Mouse (Mus musculus): ENCODE results near the gene Phlpp1. TPM values are rescaled to one million over a fixed set of nuclear protein-coding genes. Genes with fewer than 3 reads are reported as not detected.

Gene Phlpp1
- 3.0 and 3.5 TPM in 2 replicates for polyA plus RNA-seq (2015; fragmentation: Nextera tagmentation; extraction: Ambion mirVana)

DNA sequence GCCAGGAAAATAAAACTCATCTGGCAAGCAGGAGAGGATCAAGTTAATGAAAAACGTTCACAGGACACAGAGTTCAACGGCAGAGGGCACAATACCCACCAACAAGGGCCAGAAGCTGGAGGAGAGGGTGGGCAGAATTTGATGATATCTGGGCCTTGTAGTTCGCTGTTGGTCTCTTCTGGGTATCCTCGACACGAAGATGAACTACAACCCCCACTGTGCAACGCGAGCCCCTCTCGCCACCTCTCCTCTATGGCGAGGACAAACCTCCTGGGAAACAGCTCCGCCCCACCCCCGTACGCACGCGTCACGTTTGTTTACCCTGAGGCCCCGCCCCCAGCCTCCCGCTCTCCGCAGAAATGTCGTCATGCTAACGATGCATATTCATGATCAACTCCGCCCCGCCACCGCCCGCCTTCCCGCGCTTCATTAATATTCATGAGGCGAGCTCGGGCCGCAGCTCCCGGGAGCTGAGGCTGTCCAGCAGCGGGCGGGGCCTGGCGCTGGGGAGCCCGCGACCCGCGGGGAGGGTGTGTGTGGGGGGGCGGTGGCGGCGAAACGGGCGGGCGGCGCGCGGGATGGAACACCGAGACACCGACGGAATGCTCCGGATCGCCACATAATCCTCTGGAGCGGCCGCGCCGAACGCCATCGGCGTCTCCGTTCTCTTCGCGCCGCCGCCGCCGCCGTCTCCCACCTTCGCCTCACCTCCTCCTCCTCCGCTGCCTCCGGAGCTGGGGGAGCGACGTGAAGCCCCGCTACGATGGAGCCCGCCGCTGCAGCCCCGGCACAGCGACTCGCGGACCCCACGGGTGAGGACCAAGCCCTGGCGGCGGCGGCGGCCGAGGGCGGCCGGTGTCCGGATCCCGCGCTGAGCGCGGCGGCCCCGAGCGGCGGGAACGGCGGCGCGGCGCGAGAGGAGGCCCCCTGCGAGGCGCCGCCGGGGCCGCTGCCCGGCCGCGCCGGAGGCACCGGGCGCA is at the start of gene Phlpp1:
Phlpp1 (plus strand) TSS at position 512 of the 980 bp plus-strand sequence.
- Histone ChIP-seq H3K27ac (peak within 1 kb of the TSS; percentile 89), H3K4me2 (peak within 1 kb of the TSS; percentile 83), H3K36me3 (no peaks in the 10 kb centered on the region), H3K9me3 (no peaks in the 10 kb centered on the region), H3K4me1 (peaks cover 8% of the 10 kb centered on the region; the same call in 1 of the 2 replicates), H3K27me3 (replicated peaks) (no peaks in the 10 kb centered on the region), H3K4me3 (replicated peaks) (peak within 1 kb of the TSS; percentile 81), H3K9ac (peak within 1 kb of the TSS; percentile 84)
- WGBS, result under 1% methylated on average over 91 of the region's 113 CpGs
- peak; percentile 99 for ATAC-seq (ENCODE audit: insufficient read depth, low FRiP score, low read depth)

DNA sequence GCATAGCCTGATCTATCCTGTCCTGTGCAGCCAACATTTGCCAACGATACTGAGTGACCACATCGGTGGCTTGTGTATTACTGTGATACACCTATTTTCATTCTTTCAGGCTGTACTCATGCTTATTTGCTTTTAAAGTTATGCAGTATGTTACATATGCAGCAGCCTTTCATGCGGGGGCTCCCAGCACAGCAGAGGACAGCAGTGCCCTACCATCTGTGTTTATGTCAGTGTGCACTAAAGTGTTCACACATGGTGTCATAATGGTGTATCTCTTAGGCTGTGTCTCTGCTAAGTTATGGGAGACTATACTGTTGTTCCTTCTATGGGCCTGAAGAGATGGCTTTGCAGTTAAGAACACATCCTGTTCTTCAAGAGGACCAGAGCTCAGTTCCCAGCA is 45.0 kb upstream of the Phlpp1 start:
- H3K27me3 ChIP-seq (replicated peaks), result no peaks in the 10 kb centered on the region
- no peaks in the 10 kb centered on the region for H3K9me3 ChIP-seq
- no peak overlapping the region for H3K4me3 ChIP-seq (replicated peaks)
- H3K4me2 ChIP-seq, result no peak overlapping the region
- H3K27ac ChIP-seq, result no peak overlapping the region
- no peaks in the 10 kb centered on the region for H3K36me3 ChIP-seq
- no peaks in the 10 kb centered on the region for H3K4me1 ChIP-seq
- H3K9ac ChIP-seq, result no peak overlapping the region
- WGBS, result 93% methylated on average over 3 of the region's 3 CpGs
- no peak for ATAC-seq (ENCODE audit: insufficient read depth, low FRiP score, low read depth)

DNA sequence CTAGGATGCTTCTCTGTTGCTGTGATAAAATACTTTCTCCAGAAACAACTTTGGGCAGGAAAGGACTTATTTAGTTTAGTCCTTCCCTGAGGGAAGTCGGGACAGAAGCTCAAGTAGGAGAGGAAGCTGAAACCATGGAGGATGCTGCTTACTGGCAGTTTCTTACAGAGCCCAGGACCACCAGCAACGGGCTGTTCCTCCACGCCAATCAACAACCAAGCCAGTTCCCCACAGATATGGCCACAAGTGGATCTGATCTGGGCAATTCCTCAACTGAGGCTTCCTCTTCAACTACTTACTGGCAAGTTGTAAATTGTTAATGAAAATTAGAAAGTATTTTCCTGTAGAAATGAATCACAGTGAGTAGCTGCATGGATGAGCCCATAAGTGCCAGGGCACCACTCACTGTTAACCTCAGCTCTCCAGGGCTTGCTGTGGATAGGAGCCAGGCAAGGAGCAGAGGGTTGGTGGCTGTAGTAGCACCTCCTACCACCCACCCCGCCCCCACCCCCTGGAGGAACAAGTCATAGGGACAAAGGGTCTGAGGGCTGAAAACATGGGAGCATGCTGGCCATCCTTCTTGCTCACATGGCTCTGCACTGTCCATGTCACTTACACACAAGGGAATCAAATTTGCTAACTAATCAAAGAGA is 39.7 kb upstream of the Phlpp1 start:
- Histone ChIP-seq H3K36me3 (no peaks in the 10 kb centered on the region), H3K9me3 (no peaks in the 10 kb centered on the region), H3K4me3 (replicated peaks) (no peak overlapping the region), H3K27ac (no peak overlapping the region), H3K9ac (no peak overlapping the region), H3K4me2 (no peak overlapping the region), H3K27me3 (replicated peaks) (no peaks in the 10 kb centered on the region), H3K4me1 (no peaks in the 10 kb centered on the region)
- WGBS, result 58% methylated on average over 4 of the region's 4 CpGs
- ATAC-seq (ENCODE audit: insufficient read depth, low FRiP score, low read depth), result no peak

DNA sequence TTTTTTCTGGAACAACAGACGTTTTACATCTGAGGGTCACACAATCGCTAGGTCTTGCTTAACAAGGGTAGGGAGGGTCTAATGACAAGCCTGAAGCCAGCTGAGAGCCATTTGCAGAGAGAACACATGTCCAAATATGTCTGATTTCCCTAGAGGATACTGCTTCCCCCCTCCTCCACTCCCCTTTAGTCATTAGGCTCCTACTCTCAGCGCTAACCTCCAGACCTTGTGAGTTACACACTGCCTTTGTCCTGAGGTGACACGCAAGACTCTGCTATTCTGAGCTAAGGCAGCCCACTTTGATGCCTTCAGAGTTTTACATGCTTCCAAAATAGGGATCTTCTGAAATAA is 39.2 kb upstream of the Phlpp1 start:
- Histone ChIP-seq H3K27me3 (replicated peaks) (no peaks in the 10 kb centered on the region), H3K4me3 (replicated peaks) (no peak overlapping the region), H3K9ac (no peak overlapping the region), H3K4me2 (no peak overlapping the region), H3K9me3 (no peaks in the 10 kb centered on the region), H3K4me1 (no peaks in the 10 kb centered on the region), H3K36me3 (no peaks in the 10 kb centered on the region), H3K27ac (no peak overlapping the region)
- 66% methylated on average over 4 of the region's 4 CpGs for WGBS
- ATAC-seq (ENCODE audit: insufficient read depth, low FRiP score, low read depth), result no peak

DNA sequence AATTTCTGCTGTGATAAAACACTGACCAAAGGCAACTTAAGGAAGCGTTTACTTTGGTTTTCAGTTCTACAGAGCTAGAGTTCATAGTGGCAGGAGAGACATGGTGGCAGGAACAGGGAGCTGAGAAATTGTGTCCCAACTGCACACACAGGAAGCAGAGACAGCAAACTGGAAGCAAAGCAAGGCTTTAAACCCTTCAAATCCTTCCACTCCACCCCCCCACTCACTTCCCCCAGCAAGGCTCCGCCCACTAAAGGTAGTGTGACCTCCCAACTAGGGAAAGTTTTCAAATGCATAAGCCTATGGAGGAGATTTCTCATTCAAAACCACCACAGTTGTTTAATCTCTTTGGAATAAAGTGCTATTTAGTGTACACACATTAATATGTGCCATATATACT is 32.9 kb upstream of the Phlpp1 start:
- WGBS, result 93% methylated on average over 2 of the region's 2 CpGs
- Histone ChIP-seq H3K9ac (no peak overlapping the region), H3K27ac (no peak overlapping the region), H3K27me3 (replicated peaks) (no peaks in the 10 kb centered on the region), H3K4me2 (no peak overlapping the region), H3K36me3 (no peaks in the 10 kb centered on the region), H3K4me3 (replicated peaks) (no peak overlapping the region), H3K9me3 (no peaks in the 10 kb centered on the region), H3K4me1 (no peaks in the 10 kb centered on the region)
- ATAC-seq (ENCODE audit: insufficient read depth, low FRiP score, low read depth), result no peak

DNA sequence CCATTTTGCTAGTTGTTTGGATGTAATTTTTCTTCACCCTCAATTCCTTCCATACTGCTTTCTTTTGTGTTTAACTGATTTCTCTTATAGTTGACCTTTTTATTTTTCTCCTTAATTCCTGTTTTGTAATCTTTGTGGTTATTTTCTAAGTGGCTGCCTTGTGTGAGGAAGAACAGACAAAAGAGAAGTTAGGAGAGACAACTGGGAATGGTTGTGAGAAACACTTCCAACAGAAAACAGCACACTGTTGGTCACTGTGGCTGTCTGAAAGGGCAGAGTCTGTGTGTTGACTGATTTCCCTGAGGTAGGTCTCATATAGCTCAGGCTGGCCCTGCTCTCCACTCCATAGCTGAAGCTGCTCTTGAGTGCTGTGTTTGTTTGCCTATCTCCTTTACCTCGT is 32.4 kb upstream of the Phlpp1 start:
- H3K36me3 ChIP-seq, result no peaks in the 10 kb centered on the region
- no peak overlapping the region for H3K4me2 ChIP-seq
- no peak for ATAC-seq (ENCODE audit: insufficient read depth, low FRiP score, low read depth)
- H3K27ac ChIP-seq, result no peak overlapping the region
- H3K27me3 ChIP-seq (replicated peaks), result no peaks in the 10 kb centered on the region
- H3K4me1 ChIP-seq, result no peaks in the 10 kb centered on the region
- H3K9me3 ChIP-seq, result no peaks in the 10 kb centered on the region
- WGBS, result 65% methylated on average over 1 of the region's 1 CpGs
- H3K9ac ChIP-seq, result no peak overlapping the region
- no peak overlapping the region for H3K4me3 ChIP-seq (replicated peaks)

DNA sequence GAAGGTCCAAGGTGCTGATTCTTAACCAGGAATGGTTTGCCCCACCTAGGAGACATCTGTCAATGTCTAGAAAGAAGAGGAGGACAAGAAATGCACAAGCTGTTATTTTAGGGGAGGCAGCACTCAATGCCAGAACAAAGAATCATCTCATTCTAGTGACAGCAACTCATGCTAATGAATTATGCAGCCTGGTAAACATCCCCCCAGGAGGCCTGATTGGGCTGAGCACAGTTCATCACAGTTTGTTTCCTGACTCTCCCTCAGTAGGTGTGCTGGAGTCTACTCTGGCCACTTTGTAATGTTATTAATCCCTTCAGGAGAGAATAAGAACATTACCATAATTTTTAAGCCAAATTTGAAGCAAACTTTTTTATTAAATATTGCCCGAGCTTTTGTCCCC is 29.5 kb upstream of the Phlpp1 start:
- Histone ChIP-seq H3K4me2 (no peak overlapping the region), H3K27ac (no peak overlapping the region), H3K4me1 (no peaks in the 10 kb centered on the region), H3K9ac (no peak overlapping the region), H3K4me3 (replicated peaks) (no peak overlapping the region), H3K9me3 (no peaks in the 10 kb centered on the region), H3K36me3 (no peaks in the 10 kb centered on the region), H3K27me3 (replicated peaks) (no peaks in the 10 kb centered on the region)
- 73% methylated on average over 1 of the region's 1 CpGs for WGBS
- no peak for ATAC-seq (ENCODE audit: insufficient read depth, low FRiP score, low read depth)

DNA sequence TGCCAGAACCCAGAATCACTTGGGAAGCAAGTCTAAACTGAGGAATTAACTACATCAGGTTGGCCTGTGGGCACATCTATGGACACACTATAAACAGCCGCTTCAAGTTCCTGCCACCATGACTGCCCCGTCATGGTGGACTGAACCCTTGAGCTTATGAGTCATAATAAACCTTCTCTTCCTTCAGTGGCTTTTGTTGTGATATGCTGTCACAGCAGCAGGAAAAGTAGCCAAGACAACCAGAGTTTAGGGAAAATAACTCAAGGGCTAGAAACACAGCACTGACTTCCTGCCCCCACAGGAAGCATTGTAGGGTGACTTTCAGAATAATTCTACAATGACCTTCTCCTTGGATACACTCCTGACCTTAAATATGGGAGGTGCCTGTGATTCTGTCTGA is 27.0 kb upstream of the Phlpp1 start:
- Histone ChIP-seq H3K27ac (no peak overlapping the region), H3K36me3 (no peaks in the 10 kb centered on the region), H3K9ac (no peak overlapping the region), H3K9me3 (no peaks in the 10 kb centered on the region), H3K27me3 (replicated peaks) (no peaks in the 10 kb centered on the region), H3K4me3 (replicated peaks) (no peak overlapping the region), H3K4me1 (no peaks in the 10 kb centered on the region), H3K4me2 (no peak overlapping the region)
- 94% methylated on average over 2 of the region's 2 CpGs for WGBS
- no peak for ATAC-seq (ENCODE audit: insufficient read depth, low FRiP score, low read depth)

DNA sequence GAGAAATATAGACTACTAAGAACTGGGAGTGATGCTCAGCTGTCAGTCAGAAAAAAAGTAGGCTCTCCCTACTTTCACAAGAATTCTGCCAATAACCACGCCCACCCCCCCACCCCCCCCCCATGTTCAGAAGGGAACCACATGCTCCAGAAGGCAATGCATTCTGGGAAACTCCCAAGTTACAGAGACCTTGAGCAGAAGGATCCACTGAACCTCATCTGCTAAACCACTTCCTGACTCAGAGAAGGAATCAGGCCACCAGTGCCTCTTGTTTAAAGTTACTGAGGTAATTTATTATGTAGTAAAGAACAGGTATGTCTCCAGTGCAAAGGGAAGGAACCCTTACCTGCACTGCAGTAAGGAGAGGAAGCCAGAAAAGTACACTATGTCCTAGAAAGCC is 26.5 kb upstream of the Phlpp1 start:
- no peak overlapping the region for H3K9ac ChIP-seq
- no peak overlapping the region for H3K4me2 ChIP-seq
- no peak overlapping the region for H3K27ac ChIP-seq
- no peaks in the 10 kb centered on the region for H3K27me3 ChIP-seq (replicated peaks)
- H3K4me3 ChIP-seq (replicated peaks), result no peak overlapping the region
- 54% methylated on average over 1 of the region's 1 CpGs for WGBS
- H3K36me3 ChIP-seq, result no peaks in the 10 kb centered on the region
- no peaks in the 10 kb centered on the region for H3K9me3 ChIP-seq
- H3K4me1 ChIP-seq, result no peaks in the 10 kb centered on the region
- ATAC-seq (ENCODE audit: insufficient read depth, low FRiP score, low read depth), result no peak

DNA sequence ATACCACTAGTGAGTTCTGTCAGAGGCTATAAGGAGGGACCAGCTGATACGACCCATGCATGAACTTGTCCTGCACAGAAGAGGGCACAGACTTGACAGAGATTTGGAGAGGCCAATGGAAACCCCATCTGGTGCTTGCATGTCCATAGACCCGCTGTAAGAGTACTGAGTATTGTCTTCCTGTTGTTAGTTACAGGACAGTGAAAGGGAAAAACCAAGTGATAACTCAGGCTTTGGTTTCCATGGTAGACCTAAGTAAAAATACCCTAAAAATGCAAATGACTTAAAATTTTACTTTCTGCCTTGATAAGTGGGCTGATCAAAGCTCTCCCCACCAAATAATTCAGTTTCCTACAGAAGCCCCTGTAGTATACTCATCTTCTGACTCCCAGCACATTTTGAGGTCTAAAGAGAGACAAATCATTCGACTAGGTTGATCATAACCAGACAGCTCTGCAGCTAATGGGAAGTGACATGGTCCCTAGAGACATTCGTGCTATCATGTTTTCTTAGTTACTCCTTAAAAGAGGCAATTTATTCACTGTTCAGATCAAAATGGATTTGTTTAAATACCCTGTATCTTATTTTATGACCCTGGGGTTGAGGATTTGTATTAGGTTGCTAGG is 25.9 kb upstream of the Phlpp1 start:
- Histone ChIP-seq H3K4me3 (replicated peaks) (no peak overlapping the region), H3K9me3 (no peaks in the 10 kb centered on the region), H3K9ac (no peak overlapping the region), H3K4me1 (no peaks in the 10 kb centered on the region), H3K27ac (no peak overlapping the region), H3K36me3 (no peaks in the 10 kb centered on the region), H3K4me2 (no peak overlapping the region), H3K27me3 (replicated peaks) (no peaks in the 10 kb centered on the region)
- WGBS, result 84% methylated on average over 4 of the region's 4 CpGs
- ATAC-seq (ENCODE audit: insufficient read depth, low FRiP score, low read depth), result no peak

DNA sequence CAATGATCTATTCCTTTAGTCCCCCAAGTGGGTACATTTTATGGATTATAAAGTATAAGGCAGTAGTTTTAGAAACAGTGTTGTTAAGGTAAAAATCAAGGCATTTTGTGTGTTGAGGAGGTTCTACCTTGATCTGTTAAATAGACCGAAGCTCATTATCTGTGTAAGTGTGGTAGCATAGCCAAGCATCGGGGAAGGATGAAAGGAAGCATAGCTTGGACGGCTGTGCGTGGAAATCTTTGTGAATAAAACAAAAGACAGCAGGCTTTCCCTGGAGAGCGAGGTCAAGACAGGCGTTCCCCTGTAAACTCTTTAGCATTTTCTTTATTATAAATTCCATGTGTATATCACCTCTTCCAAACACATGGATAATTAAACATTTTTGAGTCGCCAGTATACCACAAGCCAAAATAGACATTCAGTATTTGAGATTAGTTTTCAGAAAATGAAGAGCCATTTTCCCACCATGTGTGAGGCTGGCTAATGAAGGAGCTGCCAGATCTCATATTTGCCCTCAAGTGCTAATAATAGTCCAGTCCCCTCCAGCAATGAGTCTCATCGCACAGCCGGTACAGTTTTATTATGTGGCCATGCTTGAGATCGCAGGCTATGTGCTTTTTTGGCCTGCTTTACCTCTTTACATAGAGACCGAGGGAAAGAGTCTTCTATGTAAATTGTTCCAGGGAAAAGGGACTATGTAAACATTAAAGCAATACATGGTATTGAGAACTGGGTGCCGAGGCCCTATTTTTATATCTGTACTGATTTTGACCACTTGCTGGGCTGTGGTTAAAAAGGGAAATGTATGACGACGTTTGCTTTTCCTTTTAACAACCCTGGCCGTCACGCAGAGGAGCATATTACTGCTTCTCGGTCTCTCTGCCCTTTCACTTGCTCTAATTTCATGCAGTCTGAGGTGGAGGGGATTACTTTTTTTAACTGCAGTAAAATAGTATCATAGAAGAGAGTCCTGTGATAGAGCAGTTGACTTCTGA is 22.9 kb upstream of the Phlpp1 start:
- H3K27me3 ChIP-seq (replicated peaks), result no peaks in the 10 kb centered on the region
- H3K27ac ChIP-seq, result no peak overlapping the region
- H3K4me2 ChIP-seq, result no peak overlapping the region
- no peaks in the 10 kb centered on the region for H3K9me3 ChIP-seq
- 74% methylated on average over 17 of the region's 17 CpGs for WGBS
- H3K4me1 ChIP-seq, result no peaks in the 10 kb centered on the region
- H3K36me3 ChIP-seq, result no peaks in the 10 kb centered on the region
- H3K9ac ChIP-seq, result no peak overlapping the region
- ATAC-seq (ENCODE audit: insufficient read depth, low FRiP score, low read depth), result no peak
- H3K4me3 ChIP-seq (replicated peaks), result no peak overlapping the region
